8 mouse cellular contexts compared by ENCODE assay signal in genomic region chr7:12880911-12881660, GRCm38 (mm10). TPM values are rescaled to one million over a fixed set of nuclear protein-coding genes. Genes with fewer than 3 reads are reported as not detected.
DNase-seq lines count a peak whose midpoint lies in the region; ATAC-seq lines count a peak whose summit lies in the region.

TSS of gene Zfp128 (plus strand) at chr7:12881177.

- H3K9me3 ChIP-seq in hindbrain, embryonic 16.5 days (ENCODE audit: control insufficient read depth, low read length) = no peaks in the 10 kb centered on the region

- H3K4me3 ChIP-seq in hindbrain, embryonic 16.5 days (ENCODE audit: low read length) = peak within 1 kb of the TSS; percentile 76
- peak within 1 kb of the TSS; percentile 94 for H3K4me3 ChIP-seq in macrophage (ENCODE audit: inconsistent target)

- peak within 1 kb of the TSS; percentile 83 for H3K4me2 ChIP-seq in hindbrain, embryonic 16.5 days (ENCODE audit: low read length)

- peak; percentile 71 for DNase-seq in WW6 (ENCODE audit: low read depth, low spot score)
- DNase-seq in cerebellum, postnatal 4 days (ENCODE audit: low spot score in 2 of 2) = peak; percentile 90 to 95
- peak; percentile 95 for DNase-seq in gastrocnemius, adult 18-20 months (ENCODE audit: low spot score)
- peak; percentile 96 to 97 for DNase-seq in left cerebral cortex, adult 18-20 months (ENCODE audit: low spot score in 2 of 2)
- peak; percentile 97 for DNase-seq in right cerebral cortex, adult 18-20 months
- DNase-seq in urinary bladder, postnatal 10 days (ENCODE audit: low spot score) = peak; percentile 80

- H3K27me3 ChIP-seq in hindbrain, embryonic 16.5 days (replicated peaks; ENCODE audit: control insufficient read depth, insufficient read depth, low read length) = no peaks in the 10 kb centered on the region

- H3K36me3 ChIP-seq in hindbrain, embryonic 16.5 days (ENCODE audit: control insufficient read depth, insufficient read depth, low read length) = peaks cover 17% of the 10 kb centered on the region
- H3K36me3 ChIP-seq in macrophage (ENCODE audit: inconsistent target) = peaks cover 15% of the 10 kb centered on the region

- peak within 1 kb of the TSS; percentile 60 for H3K27ac ChIP-seq in hindbrain, embryonic 16.5 days (ENCODE audit: low read depth, low read length)
- peak within 1 kb of the TSS; percentile 32; the same call in 1 of the 2 replicates for H3K27ac ChIP-seq in macrophage

- ATAC-seq in hindbrain, embryonic 16.5 days = peak; percentile 99

- peaks cover 13% of the 10 kb centered on the region for H3K4me1 ChIP-seq in hindbrain, embryonic 16.5 days (ENCODE audit: control insufficient read depth, insufficient read depth, low read depth, low read length)

- 1% methylated on average over 35 of the region's 35 CpGs for WGBS in hindbrain, embryonic 16.5 days
- WGBS in macrophage (ENCODE audit: missing documents) = 2% methylated on average over 32 of the region's 35 CpGs

- no peaks in the 10 kb centered on the region for H3K79me2 ChIP-seq in macrophage (ENCODE audit: inconsistent target)

- peak within 1 kb of the TSS; percentile 77 for H3K9ac ChIP-seq in hindbrain, embryonic 16.5 days (ENCODE audit: low read depth, low read length)

RNA-seq across cellular contexts. Expression of gene Zfp128, which starts in this region (rescaled TPM):
- 1 to 10 TPM; 1.8 to 2.2 TPM for total RNA-seq in gastrocnemius, adult 18-20 months (2021)
- 6.8 and 7.1 TPM in 2 replicates for polyA plus RNA-seq in hindbrain, embryonic 16.5 days (2015; fragmentation: Nextera tagmentation; extraction: Ambion mirVana)
- total RNA-seq in left cerebral cortex, adult 18-20 months (2021) = 1 to 10 TPM; 6.2 to 7.4 TPM
- 1 to 10 TPM in 15 of 26 experiments, under 1 TPM in 8, not detected in 3; 0.34 to 9.0 (median 2.0) TPM for total RNA-seq in macrophage (2018; cell fraction: chromatin; rRNA removed)
- 1 to 10 TPM in 16 of 26 experiments, under 1 TPM in 10; 0.19 to 2.6 (median 1.3) TPM for total RNA-seq in macrophage (2018; cell fraction: cytosol; rRNA removed)
- 1 to 10 TPM in 16 of 26 experiments, under 1 TPM in 9, not detected in 1; 0.12 to 8.7 (median 1.4) TPM for total RNA-seq in macrophage (2018; cell fraction: nucleus; rRNA removed)
- polyA plus RNA-seq in macrophage (2018) = 1.6 to 2.1 TPM (median 1.9 TPM) in 3 replicates

Comparison
In these comparisons a context has a peak if more than half of its experiments do, and no peak if none do; other contexts are left out.
1. Peak in every context shown above with its lines: DNase-seq, ATAC-seq, H3K4me3 ChIP-seq and H3K27ac ChIP-seq.